Mouse (Mus musculus) gonadal fat pad, adult 2 months (tissue): Measurements from ENCODE around the gene Tnfrsf25. TPM values are rescaled to one million over a fixed set of nuclear protein-coding genes. Genes with fewer than 3 reads are reported as not detected.

Experiments
- DNase-seq: peaks from one replicate; pipeline ENCODE4 v3.0.0-alpha.2; 2012; ENCODE audit warnings: low read depth
- polyA plus RNA-seq: library from polyadenylated mRNA; depleted of rRNA; stranded (reverse); fragments of >200 nt; gene quantifications from 2 replicates; pipeline ENCODE4 v1.2.3, GENCODE M21; 2012

Gene Tnfrsf25
- polyA plus RNA-seq, 1 experiment, result 6.1 TPM

- DNase-seq, result no peak
These were observed 22.9 kb upstream of the Tnfrsf25 start for GRCm38 (mm10) chr4:152092751-152093293.

GRCm38 (mm10) chr4:152094233-152094632 is 21.5 kb upstream of the Tnfrsf25 start:
- DNase-seq, result no peak

DNA sequence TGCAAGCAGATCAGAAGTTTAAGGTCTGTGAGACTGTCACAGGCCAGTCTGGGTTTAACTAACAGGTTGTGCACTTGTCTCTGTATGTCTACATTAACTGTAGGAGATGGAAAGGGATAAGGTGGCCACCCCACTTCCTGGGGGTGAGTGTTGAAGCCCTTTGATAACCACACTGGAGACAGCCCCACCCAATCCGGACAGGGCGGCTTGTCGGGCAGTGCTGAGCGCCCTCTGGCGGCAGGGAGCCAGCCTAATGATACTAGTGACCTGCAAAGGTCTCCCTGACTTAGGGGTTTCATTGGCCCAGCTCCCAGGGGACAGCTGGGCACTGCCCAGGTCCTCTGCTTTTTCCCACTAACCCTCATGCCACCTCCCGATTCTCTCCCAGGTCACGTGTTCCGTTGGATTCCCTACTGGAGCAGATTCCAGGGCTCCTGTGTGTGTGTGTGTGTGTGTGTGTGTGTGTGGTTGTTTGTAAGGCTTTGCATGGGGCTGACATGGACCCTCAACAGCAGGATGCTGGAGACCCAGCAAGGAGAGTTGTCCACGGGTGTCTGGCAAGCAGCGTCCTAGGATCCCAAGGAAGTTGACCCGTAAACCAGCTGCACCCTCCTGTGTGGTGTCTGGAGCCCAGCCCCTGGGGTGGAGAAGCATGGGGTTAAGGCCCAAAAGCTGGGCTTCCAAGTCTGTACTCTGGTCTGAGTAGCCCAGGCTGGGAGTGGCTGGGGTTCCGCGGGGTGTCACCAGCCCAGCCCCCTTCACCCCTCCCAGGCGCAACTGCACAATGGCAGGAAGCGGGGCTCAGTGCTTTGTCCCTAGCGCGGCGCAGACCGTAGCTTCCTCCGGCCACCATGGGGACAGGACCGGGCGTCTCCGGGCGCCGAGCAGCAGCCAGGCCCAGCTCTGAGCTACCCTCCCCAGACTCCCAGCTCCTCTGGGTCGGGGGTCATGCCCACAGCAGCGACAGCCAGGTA is 19.5 kb upstream of the Tnfrsf25 start:
- DNase-seq, result no peak

- no peak for DNase-seq
These were observed 18.8 kb upstream of the Tnfrsf25 start for GRCm38 (mm10) chr4:152096927-152097326.

DNA sequence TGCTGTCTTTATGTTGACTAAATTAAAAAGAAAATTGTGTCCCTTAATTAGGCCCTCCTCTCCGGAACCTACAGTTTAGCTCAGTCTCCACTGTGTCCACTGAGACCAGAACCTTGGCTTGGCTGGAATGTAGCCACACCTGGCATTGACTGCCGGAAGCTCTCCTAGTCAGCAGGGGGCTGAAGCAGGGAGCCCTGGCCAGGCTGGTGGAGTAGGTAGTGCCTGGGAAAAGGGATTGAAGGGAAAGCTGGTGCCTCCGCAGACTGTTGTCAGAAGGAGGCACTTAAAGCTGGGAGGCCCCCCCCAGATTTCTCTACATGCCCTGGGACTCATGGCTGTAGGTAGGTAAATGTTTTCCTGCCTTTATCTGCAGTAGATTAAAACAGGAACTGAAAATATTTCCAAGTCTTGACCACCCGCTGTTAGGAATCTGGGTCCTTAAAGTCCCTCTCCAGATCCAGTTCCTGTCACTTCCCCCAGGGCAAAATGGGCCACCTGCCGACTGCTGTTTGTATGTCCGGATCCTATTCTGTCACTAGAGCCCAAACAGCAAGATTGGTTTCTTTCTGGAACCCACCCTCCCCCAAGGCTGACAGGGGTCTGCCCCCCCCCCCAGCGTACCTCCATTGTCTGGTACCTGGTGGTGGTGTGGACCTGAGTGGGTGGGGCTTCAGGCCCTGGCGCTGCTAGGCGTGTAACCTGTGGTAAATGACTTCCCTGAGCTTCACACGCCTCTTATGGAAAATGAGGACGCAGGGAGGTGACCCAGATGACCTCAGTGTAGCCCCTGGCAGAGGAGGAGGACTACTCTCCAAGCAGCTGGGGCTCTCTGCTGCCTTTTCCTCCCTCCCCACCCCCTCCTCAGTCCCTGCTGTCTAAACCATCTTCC is 17.6 kb upstream of the Tnfrsf25 start:
- no peak for DNase-seq

DNA sequence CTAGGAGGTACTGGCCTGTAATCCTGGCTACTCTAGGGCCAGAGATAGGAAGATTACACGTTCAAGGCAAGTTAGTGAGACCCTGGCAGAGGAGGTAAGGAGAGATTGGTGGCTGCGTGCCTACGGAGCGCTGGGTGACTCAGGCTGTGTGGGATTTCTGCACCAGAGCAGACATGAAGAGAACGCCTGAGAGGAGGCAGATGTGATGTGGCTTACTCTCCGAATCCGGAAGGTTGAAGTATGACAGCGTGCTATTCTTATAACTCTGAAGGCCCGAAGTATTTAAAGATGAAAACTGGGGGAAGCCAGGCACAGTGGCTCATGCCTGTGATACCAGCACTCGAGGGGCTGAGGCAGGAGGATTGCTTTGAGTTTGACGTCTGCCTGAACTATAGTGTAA is 15.2 kb upstream of the Tnfrsf25 start:
- no peak for DNase-seq

- no peak for DNase-seq
These were observed 14.6 kb upstream of the Tnfrsf25 start for GRCm38 (mm10) chr4:152101081-152101653.

- no peak for DNase-seq
These were observed 13.8 kb upstream of the Tnfrsf25 start for GRCm38 (mm10) chr4:152101921-152102320.

GRCm38 (mm10) chr4:152103025-152103424 is 12.7 kb upstream of the Tnfrsf25 start:
- no peak for DNase-seq

DNA sequence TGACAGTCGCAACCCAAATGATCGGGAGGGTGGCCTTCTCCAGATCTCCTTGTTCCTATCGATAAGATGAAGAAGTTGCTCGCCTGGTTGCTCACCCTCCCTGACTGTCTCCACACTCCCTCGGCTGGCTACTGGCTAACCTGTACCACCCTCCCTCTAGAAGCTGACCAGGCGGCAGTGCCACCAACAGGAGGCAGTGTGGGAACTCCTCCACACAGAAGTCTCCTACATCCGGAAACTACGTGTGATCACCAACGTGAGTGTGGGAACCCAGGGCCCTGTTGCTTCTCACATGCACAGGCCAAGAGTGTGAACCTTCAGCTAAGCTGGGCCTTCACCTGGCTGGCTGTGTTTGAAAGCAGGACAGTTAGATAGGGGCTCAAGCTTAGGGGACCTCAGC is 9.0 kb upstream of the Tnfrsf25 start:
- no peak for DNase-seq

GRCm38 (mm10) chr4:152107493-152107892 is 8.2 kb upstream of the Tnfrsf25 start:
- DNase-seq, result no peak

DNA sequence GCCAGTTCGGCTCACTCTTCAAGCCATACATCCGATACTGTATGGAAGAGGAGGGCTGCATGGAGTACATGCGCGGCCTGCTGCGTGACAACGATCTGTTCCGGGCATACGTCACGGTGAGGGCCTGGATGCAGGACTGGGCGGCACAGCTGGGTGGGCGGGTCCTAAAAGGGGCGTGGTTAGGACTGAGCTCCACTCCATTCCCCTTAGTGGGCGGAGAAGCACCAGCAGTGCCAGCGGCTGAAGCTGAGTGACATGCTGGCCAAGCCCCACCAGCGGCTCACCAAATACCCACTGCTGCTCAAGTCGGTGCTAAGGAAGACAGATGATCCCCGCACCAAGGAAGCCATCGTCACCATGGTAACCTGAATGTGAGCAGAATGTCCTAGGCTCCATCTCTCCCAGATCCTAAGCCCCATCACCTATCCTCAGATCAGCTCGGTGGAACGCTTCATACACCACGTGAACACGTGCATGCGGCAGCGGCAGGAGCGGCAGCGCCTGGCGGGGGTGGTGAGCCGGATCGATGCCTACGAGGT is 7.7 kb upstream of the Tnfrsf25 start:
- DNase-seq, result no peak

GRCm38 (mm10) chr4:152108673-152109072 is 7.1 kb upstream of the Tnfrsf25 start:
- DNase-seq, result no peak

- DNase-seq, result no peak
These were observed 6.2 kb upstream of the Tnfrsf25 start for GRCm38 (mm10) chr4:152109509-152109908.

GRCm38 (mm10) chr4:152110689-152111088 is 5.0 kb upstream of the Tnfrsf25 start:
- no peak for DNase-seq

GRCm38 (mm10) chr4:152112329-152112728 is 3.4 kb upstream of the Tnfrsf25 start:
- no peak for DNase-seq

DNA sequence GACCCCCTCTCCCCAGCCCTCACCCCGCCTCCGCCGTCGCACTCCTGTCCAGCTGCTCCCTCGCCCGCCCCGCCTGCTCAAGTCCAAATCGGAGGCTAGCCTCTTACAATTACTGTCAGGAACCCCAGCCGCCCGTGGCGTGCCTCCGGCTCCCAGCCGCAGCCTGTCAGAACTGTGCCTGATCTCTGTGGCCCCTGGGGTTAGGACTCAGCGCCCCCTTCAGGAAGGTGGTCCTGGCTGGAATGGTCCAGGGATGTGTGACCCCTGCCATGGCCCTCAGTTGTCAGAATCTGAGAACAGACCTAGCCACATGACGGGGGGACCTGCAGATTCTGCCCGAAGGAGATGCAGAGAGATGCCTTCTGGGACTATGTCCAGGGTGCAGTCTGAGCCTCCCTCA is 1.7 kb upstream of the Tnfrsf25 start:
- no peak for DNase-seq

DNA sequence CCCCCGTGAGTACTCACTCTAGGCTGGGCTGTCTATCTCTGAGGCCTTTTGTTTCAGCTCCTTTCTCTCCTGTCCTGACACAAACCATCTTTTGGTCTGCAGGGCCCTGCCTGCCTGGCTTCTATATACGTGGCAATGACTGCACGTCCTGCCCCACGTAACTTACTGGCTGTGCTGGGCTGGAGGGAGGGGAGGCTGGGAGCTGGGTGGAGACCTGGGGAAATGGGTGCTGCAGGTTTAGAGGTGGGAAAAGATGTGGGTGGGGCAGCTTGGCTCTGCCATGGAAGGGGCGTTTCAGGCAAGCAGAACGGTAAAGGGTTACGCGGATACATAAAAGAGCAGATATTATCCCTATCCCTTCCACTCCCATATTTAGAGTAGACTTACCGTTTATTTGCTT is 1.8 kb downstream of the Tnfrsf25 start:
- no peak for DNase-seq

- no peak for DNase-seq
These were observed 3.9 kb downstream of the Tnfrsf25 start for GRCm38 (mm10) chr4:152119396-152120292.
